In genomic region chr6:88105783-88106611, GRCm38 (mm10) we compare ENCODE assay signal across 8 mouse cellular contexts. TPM values are rescaled to one million over a fixed set of nuclear protein-coding genes. Genes with fewer than 3 reads are reported as not detected.
DNase-seq lines count a peak whose midpoint lies in the region; ATAC-seq lines count a peak whose summit lies in the region.

No protein-coding gene starts in this region.

- DNase-seq in NIH3T3 (ENCODE audit: low read depth): peak; percentile 27
- DNase-seq in cerebellum, postnatal 25 days: peak; percentile 92 to 96
- peak; percentile 90 to 92 for DNase-seq in frontal cortex, postnatal 14 days (ENCODE audit: low spot score in 2 of 2)
- peak; percentile 94 to 97 for DNase-seq in layer of hippocampus, postnatal 14 days (ENCODE audit: low spot score in 2 of 2)
- DNase-seq in lung, postnatal 10 days: peak; percentile 95
- DNase-seq in ovary, postnatal 36 days (ENCODE audit: low spot score): peak; percentile 90
- peak; percentile 81 for DNase-seq in thymus, postnatal 14 days

- H3K36me3 ChIP-seq in hindbrain, embryonic 13.5 days: peaks cover 38% of the 10 kb centered on the region

- peak overlapping the region; percentile 78 for H3K27ac ChIP-seq in hindbrain, embryonic 13.5 days

- H3K4me1 ChIP-seq in hindbrain, embryonic 13.5 days (replicated peaks): peaks cover 14% of the 10 kb centered on the region

- H3K4me2 ChIP-seq in hindbrain, embryonic 13.5 days: peak overlapping the region; percentile 43

- H3K9ac ChIP-seq in hindbrain, embryonic 13.5 days: peak overlapping the region; percentile 70

- peak; percentile 87 for ATAC-seq in hindbrain, embryonic 13.5 days (ENCODE audit: low FRiP score)

- H3K9me3 ChIP-seq in hindbrain, embryonic 13.5 days: no peaks in the 10 kb centered on the region

- no peaks in the 10 kb centered on the region; the same call in 1 of the 2 replicates for H3K27me3 ChIP-seq in hindbrain, embryonic 13.5 days

- peak overlapping the region; percentile 10 for H3K4me3 ChIP-seq in hindbrain, embryonic 13.5 days

- WGBS in hindbrain, embryonic 13.5 days: 12% methylated on average over 32 of the region's 32 CpGs

RNA-seq across cellular contexts. Expression of gene Rpn1, which starts 21.7 kb away (rescaled TPM):
- 284 and 286 TPM in 2 replicates for polyA plus RNA-seq in hindbrain, embryonic 13.5 days (2015; fragmentation: Nextera tagmentation; extraction: Ambion mirVana)
- total RNA-seq in layer of hippocampus, postnatal 14 days (2021): 100 to 1,000 TPM; 143 to 166 TPM

Comparison
In these comparisons a context has a peak if more than half of its experiments do, and no peak if none do; other contexts are left out.
1. Peak in every context shown above with its lines: DNase-seq, ATAC-seq, H3K4me3 ChIP-seq and H3K27ac ChIP-seq.
2. DNase-seq: peak in every context shown above with its lines; median percentile 96 in layer of hippocampus, postnatal 14 days; 95 in lung, postnatal 10 days; 94 in cerebellum, postnatal 25 days; 91 in frontal cortex, postnatal 14 days; 90 in ovary, postnatal 36 days; 81 in thymus, postnatal 14 days; 27 in NIH3T3.